Mouse (Mus musculus) fat pad, adult 2 months (tissue): Measurements from ENCODE around the gene Gatad1.
"Not testable (repeated sequence)": the region's sequence is repeated elsewhere in the genome, so short reads cannot be mapped to it uniquely, and the experiment has no call there.

ENCODE experiments used
- DNase-seq: peaks from one replicate; pipeline ENCODE4 v3.0.0-alpha.2; 2011; ENCODE audit warnings: low read depth, low spot score; ENCODE audit errors: extremely low read depth

The Gatad1 gene

GRCm38 (mm10) chr5:3635286-3635685 lies 21.7 kb downstream of the Gatad1 start:
- DNase-seq, result no peak

- DNase-seq, result no peak
Observed at GRCm38 (mm10) chr5:3633951-3634350, 23.0 kb downstream of the Gatad1 start.

GRCm38 (mm10) chr5:3633315-3633714 lies 23.7 kb downstream of the Gatad1 start:
- DNase-seq, result peak; percentile 70

GRCm38 (mm10) chr5:3632285-3632684 lies 24.7 kb downstream of the Gatad1 start:
- no peak for DNase-seq

- no peak for DNase-seq
Observed at GRCm38 (mm10) chr5:3631512-3632271, 25.3 kb downstream of the Gatad1 start.

GRCm38 (mm10) chr5:3630055-3630454 lies 26.9 kb downstream of the Gatad1 start:
- no peak for DNase-seq

- no peak for DNase-seq
Observed at GRCm38 (mm10) chr5:3620486-3620885, 36.5 kb downstream of the Gatad1 start.

- not testable (repeated sequence) for DNase-seq
Observed at GRCm38 (mm10) chr5:3611835-3612234, 45.1 kb downstream of the Gatad1 start.

GRCm38 (mm10) chr5:3609241-3609640 lies 47.7 kb downstream of the Gatad1 start:
- DNase-seq, result no peak

- no peak for DNase-seq
Observed at GRCm38 (mm10) chr5:3607114-3607513, 49.9 kb downstream of the Gatad1 start.

GRCm38 (mm10) chr5:3600790-3601189 lies 56.2 kb downstream of the Gatad1 start:
- DNase-seq, result peak; percentile 56

- peak; percentile 94 for DNase-seq
Observed at GRCm38 (mm10) chr5:3600298-3600697, 56.7 kb downstream of the Gatad1 start.

- DNase-seq, result peak; percentile 93
Observed at GRCm38 (mm10) chr5:3598766-3599165, 58.2 kb downstream of the Gatad1 start.

GRCm38 (mm10) chr5:3597171-3597570 lies 59.8 kb downstream of the Gatad1 start:
- DNase-seq, result no peak

GRCm38 (mm10) chr5:3596399-3596766 lies 60.6 kb downstream of the Gatad1 start, which contains the start of gene Rbm48:
Gene Rbm48 (minus strand): TSS chr5:3596585.
- DNase-seq, result no peak

GRCm38 (mm10) chr5:3595693-3596398 lies 61.1 kb downstream of the Gatad1 start, which contains the start of gene Pex1:
Gene Pex1 (plus strand): TSS chr5:3596066.
- peak; percentile 80 for DNase-seq
